Mouse (Mus musculus) liver, postnatal 0 days (tissue): ENCODE measurements around the gene Kcnc1.

Source experiments
- CTCF ChIP-seq: sonication (generic); IDR thresholded peaks from 2 replicates; pipeline ENCODE4 v1.5.1; 2016; ENCODE audit warnings: antibody characterized with exemption, low read depth
- EP300 ChIP-seq: IDR thresholded peaks from 2 replicates; pipeline ENCODE4 v1.6.1; 2016; ENCODE audit warnings: antibody characterized with exemption, low read depth, mild to moderate bottlenecking

GRCm38 (mm10) chr7:46459605-46460245 lies 63.4 kb downstream of the Kcnc1 start:
- no peak for TF ChIP-seq EP300
- TF ChIP-seq CTCF: no peak
